Mouse (Mus musculus) inflammation-experienced regulatory T-cells, adult 6 months (primary cell): ENCODE data around the gene Gm49321. TPM values are rescaled to one million over a fixed set of nuclear protein-coding genes. Genes with fewer than 3 reads are reported as not detected.

Experiments
- ATAC-seq: one replicate; pipeline ENCODE4 v1.8.0; 2017
- polyA plus RNA-seq, 3 experiments: library from polyadenylated mRNA; unstranded; fragments of 100-300 nt; shearing (Covaris generic); gene quantifications; one replicate each; pipeline ENCODE4 v1.2.1; 2017

The Gm49321 gene
- polyA plus RNA-seq, 3 experiments from 2014 or later = 12.6 to 21.2 (median 13.8) TPM

- ATAC-seq = no peak
These were observed 12.0 kb downstream of the Gm49321 start for GRCm38 (mm10) chr12:73949318-73950058.

GRCm38 (mm10) chr12:73952879-73953278 lies 15.4 kb downstream of the Gm49321 start:
- ATAC-seq = peak; percentile 63

GRCm38 (mm10) chr12:73953420-73954186 lies 16.1 kb downstream of the Gm49321 start:
- ATAC-seq = peak; percentile 53

- ATAC-seq = no peak
These were observed 17.3 kb downstream of the Gm49321 start for GRCm38 (mm10) chr12:73954785-73955184.

GRCm38 (mm10) chr12:73957676-73958075 lies 20.2 kb downstream of the Gm49321 start:
- no peak for ATAC-seq

- ATAC-seq = no peak
These were observed 21.4 kb downstream of the Gm49321 start for GRCm38 (mm10) chr12:73958830-73959229.

GRCm38 (mm10) chr12:73964291-73965281 lies 27.1 kb downstream of the Gm49321 start, which contains the start of gene Snapc1:
Gene Snapc1 (plus strand): TSS chr12:73964481.
- peak; percentile 98 for ATAC-seq

- ATAC-seq = no peak
These were observed 31.7 kb downstream of the Gm49321 start for GRCm38 (mm10) chr12:73969142-73969541.

- ATAC-seq = no peak
These were observed 37.1 kb downstream of the Gm49321 start for GRCm38 (mm10) chr12:73974584-73974983.

- ATAC-seq = no peak
These were observed 40.7 kb downstream of the Gm49321 start for GRCm38 (mm10) chr12:73978144-73978543.

- no peak for ATAC-seq
These were observed 42.2 kb downstream of the Gm49321 start for GRCm38 (mm10) chr12:73979667-73980066.

GRCm38 (mm10) chr12:73982533-73982932 lies 45.1 kb downstream of the Gm49321 start:
- no peak for ATAC-seq

- no peak for ATAC-seq
These were observed 48.8 kb downstream of the Gm49321 start for GRCm38 (mm10) chr12:73986299-73986698.

- no peak for ATAC-seq
These were observed 51.0 kb downstream of the Gm49321 start for GRCm38 (mm10) chr12:73988393-73989008.

GRCm38 (mm10) chr12:73989594-73989993 lies 52.1 kb downstream of the Gm49321 start:
- peak; percentile 83 for ATAC-seq

- no peak for ATAC-seq
These were observed 59.4 kb downstream of the Gm49321 start for GRCm38 (mm10) chr12:73996906-73997296.

- ATAC-seq = no peak
These were observed 60.1 kb downstream of the Gm49321 start, which contains the start of gene Syt16 for GRCm38 (mm10) chr12:73997297-73998127. Gene Syt16 (plus strand): TSS chr12:73997661.

GRCm38 (mm10) chr12:73998128-73998456 lies 60.6 kb downstream of the Gm49321 start:
- ATAC-seq = no peak

- ATAC-seq = no peak
These were observed 65.0 kb downstream of the Gm49321 start for GRCm38 (mm10) chr12:74002449-74002848.

GRCm38 (mm10) chr12:74009448-74009911 lies 72.0 kb downstream of the Gm49321 start:
- peak; percentile 54 for ATAC-seq

- ATAC-seq = peak; percentile 43
These were observed 76.3 kb downstream of the Gm49321 start for GRCm38 (mm10) chr12:74013739-74014138.
